Mouse (Mus musculus): Measurements from ENCODE around the gene Naa16.
"Not testable (repeated sequence)": the region's sequence is repeated elsewhere in the genome, so short reads cannot be mapped to it uniquely, and the experiment has no call there.

The Naa16 gene

DNA sequence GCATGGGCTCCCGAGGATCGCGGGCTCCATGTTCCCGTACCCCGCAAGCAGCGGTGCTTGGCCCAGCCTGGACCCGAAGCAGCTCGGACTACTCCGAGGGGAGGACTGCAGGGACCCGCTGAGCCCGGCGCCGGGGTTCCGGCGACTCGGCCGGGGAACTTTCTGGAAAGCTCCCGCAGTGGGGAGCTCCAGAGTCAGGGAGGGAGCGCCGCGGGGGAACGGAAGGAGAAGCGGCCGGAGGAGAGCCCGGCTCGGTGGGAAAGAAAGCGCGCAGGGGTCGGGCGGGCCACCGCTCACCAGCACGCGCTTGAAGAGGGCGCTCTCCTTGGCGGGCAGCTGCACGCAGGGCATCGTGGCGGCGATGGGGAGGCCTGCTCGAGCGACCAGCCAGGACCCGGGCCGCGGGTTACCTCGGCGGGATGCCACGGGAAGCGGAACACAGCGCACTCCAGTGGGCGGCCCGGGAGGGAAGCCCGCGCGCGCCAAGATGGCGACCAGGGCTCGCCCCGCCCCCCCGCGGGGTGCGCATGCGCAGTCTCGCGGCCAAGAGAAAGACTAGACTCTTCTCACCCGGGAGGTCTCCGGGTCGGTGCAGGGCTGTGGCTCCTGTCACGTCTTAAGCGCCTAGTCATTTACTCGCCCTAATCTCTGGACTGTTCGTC is at the start of gene Naa16:
TSS of gene Naa16 (minus strand) at position 514 of the 662 bp plus-strand sequence.
- peak; percentile 91 for DNase-seq (ENCODE audit: low read depth)

- DNase-seq (ENCODE audit: low read depth), result no peak
These were observed 43.5 kb upstream of the Naa16 start for GRCm38 (mm10) chr14:79434068-79434467.

GRCm38 (mm10) chr14:79426730-79427365 is 36.3 kb upstream of the Naa16 start:
- DNase-seq (ENCODE audit: low read depth), result not testable (repeated sequence)

- peak; percentile 94 for DNase-seq (ENCODE audit: low read depth)
These were observed 35.6 kb upstream of the Naa16 start, which contains the start of gene Kbtbd7 for GRCm38 (mm10) chr14:79425979-79426729. Gene Kbtbd7, plus strand, starts transcription at chr14:79426511.

GRCm38 (mm10) chr14:79420083-79420685 is 29.6 kb upstream of the Naa16 start:
- DNase-seq (ENCODE audit: low read depth), result no peak

GRCm38 (mm10) chr14:79413121-79413520 is 22.5 kb upstream of the Naa16 start:
- no peak for DNase-seq (ENCODE audit: low read depth)

- DNase-seq (ENCODE audit: low read depth), result no peak
These were observed 20.1 kb upstream of the Naa16 start for GRCm38 (mm10) chr14:79410662-79411061.

GRCm38 (mm10) chr14:79409278-79409830 is 18.8 kb upstream of the Naa16 start:
- DNase-seq (ENCODE audit: low read depth), result no peak

GRCm38 (mm10) chr14:79407641-79408040 is 17.1 kb upstream of the Naa16 start:
- no peak for DNase-seq (ENCODE audit: low read depth)

DNA sequence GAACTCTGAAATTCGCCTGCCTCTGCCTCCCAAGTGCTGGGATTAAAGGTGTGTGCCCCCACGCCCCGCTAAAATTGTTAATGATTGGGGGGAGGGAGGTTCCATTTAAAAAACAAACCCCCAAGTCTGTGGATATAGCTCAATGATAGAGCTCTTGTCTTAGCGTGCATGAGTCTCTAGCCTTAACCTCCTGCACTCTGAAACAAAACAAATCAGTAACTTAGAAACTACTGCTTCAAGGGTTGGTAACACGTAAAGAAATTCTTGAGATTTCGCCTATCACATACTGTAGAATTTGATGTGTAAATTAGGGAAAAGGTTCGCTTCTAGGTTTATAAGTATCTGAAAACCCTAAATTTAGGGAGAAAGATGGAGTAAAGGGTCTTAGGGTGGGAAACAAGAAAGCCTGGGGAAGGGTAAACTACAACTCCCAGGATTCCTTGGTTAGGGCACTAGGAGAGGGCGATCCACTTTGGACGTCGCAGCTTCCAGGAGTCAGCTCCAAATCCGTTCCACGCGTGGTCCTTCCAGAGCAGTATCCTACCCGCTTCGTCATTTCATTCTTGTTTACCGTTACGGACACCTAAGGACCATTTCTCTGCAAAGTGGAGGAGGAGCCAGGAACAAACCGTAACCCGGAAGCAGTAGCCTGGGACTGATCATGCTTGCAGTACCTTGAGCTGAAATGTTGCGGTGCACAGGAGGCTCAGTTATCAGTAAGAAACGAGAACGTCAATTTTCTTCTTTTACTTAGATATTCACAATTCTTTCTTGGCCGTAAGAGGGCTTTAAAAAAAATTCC is 6.9 kb upstream of the Naa16 start, which contains the start of gene Mtrf1:
TSS of gene Mtrf1 (plus strand) at position 452 of the 802 bp plus-strand sequence.
- no peak for DNase-seq (ENCODE audit: low read depth)

- DNase-seq (ENCODE audit: low read depth), result peak; percentile 69
These were observed 4.0 kb upstream of the Naa16 start for GRCm38 (mm10) chr14:79394564-79394963.

- DNase-seq (ENCODE audit: low read depth), result no peak
These were observed 2.7 kb upstream of the Naa16 start for GRCm38 (mm10) chr14:79393289-79393688.

- no peak for DNase-seq (ENCODE audit: low read depth)
These were observed 927 bp downstream of the Naa16 start for GRCm38 (mm10) chr14:79389438-79390264.

DNA sequence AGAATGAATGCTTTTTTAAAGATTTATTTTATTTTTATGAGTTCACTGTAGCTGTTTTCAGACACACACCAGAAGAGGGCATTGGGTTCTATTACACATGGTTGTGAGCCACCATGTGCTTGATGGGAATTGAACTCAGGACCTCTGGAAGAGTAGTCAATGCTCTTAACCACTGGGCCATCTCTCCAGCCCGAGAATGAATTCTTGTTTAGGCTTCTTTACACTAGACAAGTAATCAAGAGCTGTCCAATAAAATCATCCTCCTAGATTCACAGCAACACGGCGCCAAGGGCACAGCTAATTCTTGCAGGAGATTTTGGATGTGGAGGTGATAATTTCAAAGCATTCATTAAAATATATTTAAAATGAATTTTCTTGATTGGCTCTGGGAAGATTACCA is 2.3 kb downstream of the Naa16 start:
- no peak for DNase-seq (ENCODE audit: low read depth)

GRCm38 (mm10) chr14:79383120-79383519 is 7.5 kb downstream of the Naa16 start:
- no peak for DNase-seq (ENCODE audit: low read depth)

GRCm38 (mm10) chr14:79377041-79377440 is 13.5 kb downstream of the Naa16 start:
- no peak for DNase-seq (ENCODE audit: low read depth)

DNA sequence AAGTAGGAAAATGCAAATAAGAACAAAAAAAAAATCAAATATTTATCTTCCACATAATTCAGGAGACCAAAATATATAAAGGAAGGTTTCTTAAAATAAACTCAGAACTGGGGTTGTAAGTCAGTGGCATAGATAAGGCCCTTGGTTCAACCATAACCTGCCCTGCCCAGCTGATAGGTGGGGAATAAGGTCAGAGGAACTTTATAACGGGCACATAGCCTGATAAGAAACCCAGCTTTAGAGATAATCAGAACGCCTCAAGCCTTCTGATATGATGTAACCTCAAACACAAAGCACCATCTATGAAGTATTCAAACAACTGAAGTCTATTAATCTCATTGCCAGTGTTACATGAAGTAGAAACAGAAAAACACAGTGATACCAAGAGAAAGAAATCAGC is 32.5 kb downstream of the Naa16 start:
- peak; percentile 53 for DNase-seq (ENCODE audit: low read depth)

- no peak for DNase-seq (ENCODE audit: low read depth)
These were observed 44.2 kb downstream of the Naa16 start for GRCm38 (mm10) chr14:79346384-79346783.

GRCm38 (mm10) chr14:79335613-79336012 is 55.0 kb downstream of the Naa16 start:
- no peak for DNase-seq (ENCODE audit: low read depth)

- no peak for DNase-seq (ENCODE audit: low read depth)
These were observed 58.6 kb downstream of the Naa16 start for GRCm38 (mm10) chr14:79331936-79332335.

Measured in c-Kit-positive CD71-positive TER-119-negative erythroid progenitor cells, embryonic 14.5 days (primary cell).